Mouse (Mus musculus): ENCODE results near the gene Rhbdd1. TPM values are rescaled to one million over a fixed set of nuclear protein-coding genes. Genes with fewer than 3 reads are reported as not detected.
A peak's percentile ranks its signal among the peaks of the same experiment; 100 is the strongest.

The Rhbdd1 gene
- polyA plus RNA-seq, 1 experiment from 2014 or later: 7.6 TPM

DNA sequence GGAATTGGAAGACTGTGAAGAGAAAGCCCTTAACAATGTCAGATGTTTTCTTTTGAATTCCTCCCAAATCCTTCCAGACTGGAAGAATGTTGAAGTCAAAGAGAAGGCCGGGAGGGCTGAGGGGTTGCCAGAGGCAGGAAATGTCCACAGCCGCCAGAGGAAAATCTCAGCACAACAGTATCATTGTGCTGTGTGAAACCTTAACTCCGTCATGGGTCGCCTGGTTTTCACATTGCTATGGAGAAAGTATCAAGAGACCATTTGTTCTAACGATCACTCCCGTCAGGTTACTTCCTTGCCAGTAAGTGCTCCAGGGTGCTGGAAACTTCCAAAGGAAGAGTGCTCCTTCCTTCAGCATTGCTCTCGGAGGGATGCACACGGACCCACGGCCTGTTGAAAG lies 160.5 kb downstream of the Rhbdd1 start:
- H3K36me3 ChIP-seq (ENCODE audit: insufficient read depth): no peaks in the 10 kb centered on the region
- ATAC-seq (ENCODE audit: insufficient read depth) (peak; percentile 38; the same call in 1 of the 2 replicates), DNase-seq (peak; percentile 58)
- no peak for TF ChIP-seq CTCF (IDR thresholded peaks at IDR 0.05; ENCODE audit: low read depth)
- no peak overlapping the region for H3K4me3 ChIP-seq (ENCODE audit: low read depth, low read length)
- H3K4me2 ChIP-seq: peak overlapping the region; percentile 3; the same call in 1 of the 2 replicates
- H3K9me3 ChIP-seq (ENCODE audit: low read depth, low read length): no peaks in the 10 kb centered on the region
- peak overlapping the region; percentile 65 for H3K27ac ChIP-seq (ENCODE audit: low read depth)
- H3K9ac ChIP-seq: no peak overlapping the region
- WGBS: 26% methylated on average over 9 of the region's 9 CpGs
- H3K27me3 ChIP-seq (ENCODE audit: insufficient read depth, low read length): no peaks in the 10 kb centered on the region
- no peaks in the 10 kb centered on the region for H3K4me1 ChIP-seq (ENCODE audit: insufficient read depth)

DNA sequence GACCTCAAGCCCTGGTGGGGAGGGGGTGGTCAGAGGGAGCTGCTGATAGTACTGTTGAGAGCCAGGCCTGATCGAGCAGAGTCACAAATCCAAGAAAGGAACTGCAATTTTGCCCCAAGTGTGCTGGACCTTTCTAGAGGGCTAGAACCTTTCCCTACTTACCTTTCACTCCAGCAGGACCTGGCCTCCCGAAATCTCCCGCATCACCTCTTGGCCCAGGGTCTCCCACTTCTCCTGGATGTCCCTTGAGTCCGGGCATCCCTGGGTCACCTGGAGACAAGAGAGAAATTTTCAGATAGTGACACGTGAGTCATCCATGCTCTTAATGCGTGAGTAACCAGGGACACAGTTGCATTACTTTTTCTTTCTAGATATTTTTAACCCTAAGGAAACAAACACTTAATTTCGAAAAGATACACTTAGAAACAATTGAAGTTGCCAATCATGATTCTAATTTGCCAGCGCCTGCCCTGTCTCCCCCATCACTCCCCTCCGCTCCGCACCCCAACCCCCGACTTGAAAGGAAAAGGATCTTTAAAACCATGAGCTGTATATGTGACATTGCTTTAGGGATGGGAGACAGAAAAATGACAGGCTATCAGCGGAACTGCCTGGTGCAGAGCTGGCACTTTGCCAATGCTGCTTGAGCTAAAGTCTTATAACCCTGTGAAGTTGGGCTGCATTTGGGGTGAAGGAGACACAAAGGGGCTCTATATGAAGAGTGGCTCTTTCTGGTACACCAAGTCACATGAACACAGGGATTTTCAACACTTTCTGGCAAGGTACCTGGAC lies 163.6 kb downstream of the Rhbdd1 start:
- H3K4me2 ChIP-seq: no peak overlapping the region
- H3K27me3 ChIP-seq (ENCODE audit: insufficient read depth, low read length): no peaks in the 10 kb centered on the region
- H3K27ac ChIP-seq (ENCODE audit: low read depth): no peak overlapping the region
- DNase-seq (peak; percentile 55), ATAC-seq (ENCODE audit: insufficient read depth) (no peak)
- no peak overlapping the region for H3K9ac ChIP-seq
- H3K36me3 ChIP-seq (ENCODE audit: insufficient read depth): no peaks in the 10 kb centered on the region
- WGBS: 74% methylated on average over 12 of the region's 12 CpGs
- no peaks in the 10 kb centered on the region for H3K9me3 ChIP-seq (ENCODE audit: low read depth, low read length)
- H3K4me3 ChIP-seq (ENCODE audit: low read depth, low read length): no peak overlapping the region
- TF ChIP-seq CTCF (IDR thresholded peaks at IDR 0.05; ENCODE audit: low read depth): no peak
- no peaks in the 10 kb centered on the region for H3K4me1 ChIP-seq (ENCODE audit: insufficient read depth)

GRCm38 (mm10) chr1:82482371-82482770 lies 166.1 kb downstream of the Rhbdd1 start:
- ATAC-seq (ENCODE audit: insufficient read depth) (no peak), DNase-seq (no peak)
- H3K4me1 ChIP-seq (ENCODE audit: insufficient read depth): no peaks in the 10 kb centered on the region
- H3K4me2 ChIP-seq: no peak overlapping the region
- no peak for TF ChIP-seq CTCF (IDR thresholded peaks at IDR 0.05; ENCODE audit: low read depth)
- H3K9ac ChIP-seq: no peak overlapping the region
- no peaks in the 10 kb centered on the region for H3K9me3 ChIP-seq (ENCODE audit: low read depth, low read length)
- H3K27me3 ChIP-seq (ENCODE audit: insufficient read depth, low read length): no peaks in the 10 kb centered on the region
- H3K4me3 ChIP-seq (ENCODE audit: low read depth, low read length): no peak overlapping the region
- 65% methylated on average over 7 of the region's 7 CpGs for WGBS
- H3K36me3 ChIP-seq (ENCODE audit: insufficient read depth): no peaks in the 10 kb centered on the region
- H3K27ac ChIP-seq (ENCODE audit: low read depth): no peak overlapping the region

DNA sequence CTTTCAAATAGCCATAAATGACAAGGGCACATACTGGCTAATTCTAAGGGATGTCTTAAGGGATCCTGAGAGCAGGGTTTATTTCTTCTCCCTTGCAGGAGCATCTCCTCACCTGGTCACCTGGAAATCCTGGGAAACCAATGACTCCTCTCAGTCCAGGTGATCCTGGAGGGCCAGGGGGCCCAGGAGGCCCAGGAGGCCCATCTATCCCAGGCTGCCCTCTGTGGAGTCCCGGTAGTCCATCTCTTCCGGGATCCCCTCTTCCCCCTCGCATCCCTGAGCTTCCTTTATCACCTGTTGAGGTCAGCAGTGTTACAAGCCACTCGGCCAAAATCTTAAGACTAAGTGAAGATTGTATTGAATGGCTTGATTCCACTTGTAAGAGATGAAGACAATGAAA lies 170.1 kb downstream of the Rhbdd1 start:
- no peak for TF ChIP-seq CTCF (IDR thresholded peaks at IDR 0.05; ENCODE audit: low read depth)
- WGBS: 72% methylated on average over 4 of the region's 4 CpGs

DNA sequence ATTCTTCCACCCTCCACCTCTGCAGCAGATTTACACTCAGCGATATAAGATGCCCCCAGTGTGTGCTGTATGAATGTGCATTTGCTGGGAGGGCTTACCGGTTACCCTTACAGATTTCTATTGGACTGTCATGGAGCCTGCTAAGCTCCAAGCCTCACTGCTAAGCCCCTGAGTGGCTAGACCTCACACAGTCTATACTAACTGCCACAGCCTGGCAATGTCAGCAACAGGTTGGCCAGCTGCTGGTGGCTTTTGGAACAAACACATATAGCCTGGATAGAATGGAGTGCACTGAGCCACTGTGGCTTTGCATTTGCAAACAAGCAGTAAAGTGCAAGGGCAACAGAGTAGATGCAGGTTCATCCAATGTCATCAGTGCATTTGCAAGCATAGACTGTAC lies 175.7 kb downstream of the Rhbdd1 start:
- 75% methylated on average over 2 of the region's 2 CpGs for WGBS
- H3K9ac ChIP-seq: no peak overlapping the region
- ATAC-seq (ENCODE audit: insufficient read depth): no peak

More for the DNA sequence above, 170.1 kb downstream of the Rhbdd1 start:
- DNase-seq (no peak), ATAC-seq (ENCODE audit: insufficient read depth) (no peak)
- H3K27ac ChIP-seq (ENCODE audit: low read depth): no peak overlapping the region
- no peaks in the 10 kb centered on the region for H3K9me3 ChIP-seq (ENCODE audit: low read depth, low read length)
- no peaks in the 10 kb centered on the region for H3K36me3 ChIP-seq (ENCODE audit: insufficient read depth)
- H3K9ac ChIP-seq: no peak overlapping the region
- H3K4me3 ChIP-seq (ENCODE audit: low read depth, low read length): no peak overlapping the region
- H3K27me3 ChIP-seq (ENCODE audit: insufficient read depth, low read length): no peaks in the 10 kb centered on the region
- no peak overlapping the region for H3K4me2 ChIP-seq
- H3K4me1 ChIP-seq (ENCODE audit: insufficient read depth): no peaks in the 10 kb centered on the region

More for the DNA sequence above, 175.7 kb downstream of the Rhbdd1 start:
- no peak overlapping the region for H3K4me2 ChIP-seq
- no peaks in the 10 kb centered on the region for H3K4me1 ChIP-seq (ENCODE audit: insufficient read depth)
- no peak for DNase-seq
- no peak overlapping the region for H3K27ac ChIP-seq (ENCODE audit: low read depth)
- H3K4me3 ChIP-seq (ENCODE audit: low read depth, low read length): no peak overlapping the region
- no peak for TF ChIP-seq CTCF (IDR thresholded peaks at IDR 0.05; ENCODE audit: low read depth)
- H3K9me3 ChIP-seq (ENCODE audit: low read depth, low read length): no peaks in the 10 kb centered on the region
- no peaks in the 10 kb centered on the region for H3K27me3 ChIP-seq (ENCODE audit: insufficient read depth, low read length)
- no peaks in the 10 kb centered on the region for H3K36me3 ChIP-seq (ENCODE audit: insufficient read depth)

Small RNA genes lying within 50 kb of the gene (microRNA-seq; reads per million reads assigned to microRNA genes)
- gene Gm22112 (ENCODE audit: borderline number of aligned reads): not detected

Other genes starting within 250 kb of the Rhbdd1 start
- gene Gm9747, start 83.3 kb upstream of the Rhbdd1 start, polyA plus RNA-seq (2014; fragmentation: Nextera tagmentation; extraction: Ambion mirVana): 46.3 and 52.0 TPM in 2 replicates
- 17.6 and 19.5 TPM in 2 replicates for gene Irs1, start 25.0 kb upstream of the Rhbdd1 start, polyA plus RNA-seq (2014; fragmentation: Nextera tagmentation; extraction: Ambion mirVana)

Data from lung, embryonic 14.5 days (tissue).